Mouse (Mus musculus): ENCODE results near the gene Pla2g6. TPM values are rescaled to one million over a fixed set of nuclear protein-coding genes. Genes with fewer than 3 reads are reported as not detected.
A peak's percentile ranks its signal among the peaks of the same experiment; 100 is the strongest.

Pla2g6 gene
- total RNA-seq, 4 experiments from 2014 or later: 21.4 to 24.1 (median 22.8) TPM

DNA sequence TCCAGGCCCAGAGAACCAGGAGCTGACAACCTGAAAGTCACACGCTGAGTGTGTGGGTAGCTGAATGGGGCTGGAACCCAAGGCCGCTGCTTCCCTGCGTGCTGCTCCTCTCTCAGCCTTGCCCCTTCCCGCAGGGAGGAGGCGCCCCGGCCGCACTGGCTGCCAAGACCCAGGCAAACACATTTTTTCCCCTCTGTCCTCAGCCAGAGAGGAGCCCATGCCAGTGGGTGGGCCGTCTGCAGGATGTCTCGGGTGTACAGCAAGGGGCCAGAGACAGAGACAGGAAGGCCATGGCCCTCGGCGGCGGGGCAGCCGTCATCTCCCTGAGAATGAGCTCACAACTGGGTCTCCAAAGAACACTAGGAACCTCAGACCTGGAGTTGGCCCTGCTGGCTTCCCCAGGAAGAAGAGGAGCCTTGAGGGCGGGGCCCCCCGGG lies 23.2 kb upstream of the Pla2g6 start:
- DNase-seq (ENCODE audit: low spot score in 2 of 2): no peak

DNA sequence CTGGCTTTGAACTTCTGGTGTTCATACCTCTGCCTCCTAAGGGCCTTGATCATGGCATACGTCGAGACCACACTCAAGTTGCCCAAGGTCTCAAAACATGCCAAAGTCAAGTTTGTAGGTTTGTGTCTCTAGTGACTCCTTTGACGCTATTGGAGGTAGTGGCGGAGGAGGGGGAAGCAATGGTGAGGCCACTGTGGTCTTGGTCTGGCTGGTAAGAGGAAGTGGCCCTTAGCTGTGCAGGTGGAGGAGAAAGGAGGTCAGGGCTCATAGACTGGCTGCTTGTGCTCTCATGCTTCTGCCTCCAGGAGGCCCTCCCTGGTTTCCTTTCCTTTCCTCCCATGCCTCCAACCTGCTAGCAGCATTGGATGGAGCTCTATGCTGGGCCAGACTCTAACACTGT lies 22.7 kb upstream of the Pla2g6 start:
- DNase-seq (ENCODE audit: low spot score in 2 of 2): no peak

- no peak for DNase-seq (ENCODE audit: low spot score in 2 of 2)
Observed at GRCm38 (mm10) chr15:79348651-79349050, 20.5 kb upstream of the Pla2g6 start.

GRCm38 (mm10) chr15:79347845-79348506 lies 19.8 kb upstream of the Pla2g6 start:
- no peak for DNase-seq (ENCODE audit: low spot score in 2 of 2)

- DNase-seq (ENCODE audit: low spot score in 2 of 2): peak; percentile 58 to 75
Observed at GRCm38 (mm10) chr15:79347165-79347844, 19.1 kb upstream of the Pla2g6 start.

- DNase-seq (ENCODE audit: low spot score in 2 of 2): no peak
Observed at GRCm38 (mm10) chr15:79346051-79346793, 18.0 kb upstream of the Pla2g6 start, which contains the start of gene Maff. Gene Maff, plus strand, starts transcription at chr15:79346621.

- DNase-seq (ENCODE audit: low spot score in 2 of 2): no peak
Observed at GRCm38 (mm10) chr15:79344627-79345026, 16.4 kb upstream of the Pla2g6 start.

- DNase-seq (ENCODE audit: low spot score in 2 of 2): no peak
Observed at GRCm38 (mm10) chr15:79342641-79343337, 14.6 kb upstream of the Pla2g6 start.

DNA sequence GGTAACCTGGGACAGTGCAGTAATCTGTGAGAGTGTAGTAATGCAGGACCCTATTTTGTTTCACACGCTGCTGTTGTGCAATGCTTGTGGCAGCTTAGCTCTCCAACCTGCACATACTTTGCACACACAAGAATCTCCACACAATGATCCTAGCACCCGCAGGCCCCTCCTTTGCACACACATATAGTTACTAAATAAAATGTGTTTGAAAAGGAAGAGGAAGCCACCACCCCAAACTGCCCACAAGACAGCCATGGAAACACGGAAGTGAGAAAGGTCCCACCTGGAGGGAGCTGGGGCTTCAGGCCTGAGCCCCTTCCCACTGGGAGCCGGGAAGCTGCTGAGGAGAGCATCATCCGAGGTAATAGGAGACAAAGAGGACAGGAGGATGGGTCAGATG lies 10.8 kb upstream of the Pla2g6 start:
- DNase-seq (ENCODE audit: low spot score in 2 of 2): no peak

DNA sequence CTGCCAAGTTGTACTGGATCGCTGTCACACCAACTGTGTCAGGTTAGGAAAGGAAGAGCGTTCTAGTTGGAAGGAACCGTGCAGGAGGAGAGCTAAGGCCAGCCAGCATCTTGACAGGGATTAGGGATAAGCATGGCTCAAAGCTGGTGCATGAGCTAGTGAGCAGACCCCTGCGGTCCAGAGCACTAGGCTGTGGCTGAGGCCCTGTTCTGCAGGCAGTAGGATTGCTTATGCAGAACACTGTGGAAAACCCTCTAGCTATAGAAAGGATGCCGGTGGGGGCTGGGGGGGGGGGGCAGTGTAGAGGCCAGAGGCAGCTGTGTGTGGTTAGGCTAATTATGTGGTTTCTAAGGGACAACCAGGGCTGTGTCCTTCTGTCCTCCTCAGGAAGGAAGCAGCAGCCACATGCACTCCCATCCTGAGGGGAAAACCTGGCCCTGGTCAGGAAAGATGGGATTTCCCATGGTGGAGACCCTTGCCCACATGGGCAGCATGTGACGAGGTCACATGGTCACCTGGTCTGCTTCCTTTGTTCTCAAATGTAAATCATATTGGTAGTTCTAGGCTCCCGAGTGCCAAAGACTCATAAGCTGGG lies 7.0 kb upstream of the Pla2g6 start:
- no peak for DNase-seq (ENCODE audit: low spot score in 2 of 2)

DNA sequence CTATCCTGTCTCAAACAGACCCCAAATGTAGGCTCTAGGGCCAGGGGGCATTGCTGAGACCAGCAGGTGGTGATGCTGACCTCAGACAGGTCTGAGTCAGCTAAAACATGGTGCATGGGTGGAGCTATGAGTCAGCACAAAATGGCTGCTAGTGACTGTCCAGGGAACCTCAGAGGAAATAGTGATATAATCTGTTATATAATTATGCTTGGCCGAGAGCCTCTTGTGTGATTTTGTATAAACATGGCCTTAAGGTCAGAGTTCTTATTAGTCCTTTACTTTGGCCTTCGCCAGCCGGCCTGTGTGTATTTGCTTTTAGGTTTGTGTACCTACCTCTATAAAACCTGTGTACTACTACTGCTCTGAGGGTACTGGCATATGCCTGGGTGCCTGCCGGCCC lies 5.2 kb upstream of the Pla2g6 start:
- DNase-seq (ENCODE audit: low spot score in 2 of 2): no peak

DNA sequence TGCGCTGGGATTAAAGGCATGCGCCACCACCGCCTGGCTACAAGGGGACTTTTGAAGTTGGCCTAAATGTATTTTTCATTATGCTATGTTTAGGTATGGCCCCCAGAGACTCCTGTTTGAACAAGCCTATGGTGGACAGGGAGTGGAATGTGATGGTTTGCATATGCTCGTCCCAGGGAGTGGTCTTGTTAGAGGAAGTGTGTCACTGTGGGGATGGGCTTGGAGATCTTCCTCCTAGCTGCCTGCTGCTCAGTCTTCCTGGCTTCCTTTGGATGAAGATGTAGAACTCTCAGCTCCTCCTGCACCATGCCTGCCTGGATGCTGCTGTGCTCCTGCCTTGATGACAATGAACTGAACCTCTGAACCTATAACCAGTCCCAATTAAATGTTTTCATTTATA lies 2.3 kb upstream of the Pla2g6 start:
- no peak for DNase-seq (ENCODE audit: low spot score in 2 of 2)

DNA sequence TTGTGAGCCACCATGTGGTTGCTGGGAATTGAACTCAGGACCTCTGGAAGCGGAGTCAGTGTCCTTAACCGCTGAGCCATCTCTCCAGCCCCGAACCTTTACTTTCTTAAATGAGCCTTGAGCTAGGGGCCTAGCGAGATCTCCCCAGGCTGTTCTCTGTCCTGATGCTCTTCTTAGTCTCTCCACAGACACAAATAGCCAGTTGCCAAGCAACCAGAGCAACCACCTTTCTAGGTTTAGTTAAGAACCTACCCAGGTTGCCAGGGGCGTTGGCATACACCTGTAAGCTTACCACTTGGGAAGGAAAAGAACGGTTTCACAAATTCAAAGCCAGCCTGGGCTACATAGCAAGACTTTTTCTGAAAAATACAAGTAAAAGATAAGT lies 1.8 kb upstream of the Pla2g6 start:
- no peak for DNase-seq (ENCODE audit: low spot score in 2 of 2)

DNA sequence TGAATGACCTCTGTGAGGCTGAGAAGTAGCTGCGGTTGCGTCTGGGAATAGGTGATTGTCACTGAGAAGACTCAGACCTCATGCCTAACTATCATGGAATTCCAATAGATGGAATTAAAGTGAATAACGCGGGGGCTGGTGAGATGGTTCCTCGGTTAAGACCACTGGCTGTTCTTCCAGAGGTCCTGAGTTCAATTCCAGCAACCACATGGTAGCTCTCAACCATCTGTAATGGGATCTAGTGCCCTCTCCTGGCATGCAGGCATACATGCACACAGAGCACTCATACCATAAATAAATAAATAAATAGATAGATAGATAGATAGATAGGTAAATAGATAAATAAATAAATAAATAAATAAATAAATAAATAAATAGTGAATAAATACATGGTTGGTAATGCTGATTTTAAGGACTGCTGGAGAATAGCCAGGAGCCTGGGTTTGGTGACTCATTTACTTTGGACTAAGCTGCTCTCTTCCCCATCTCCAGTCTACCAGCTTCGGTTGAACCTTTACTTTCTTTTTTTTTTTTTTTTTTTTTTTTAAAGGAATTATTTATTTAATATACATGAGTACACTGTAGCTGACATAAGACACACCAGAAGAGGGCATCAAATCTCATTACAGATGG lies 1.3 kb upstream of the Pla2g6 start:
- no peak for DNase-seq (ENCODE audit: low spot score in 2 of 2)

DNA sequence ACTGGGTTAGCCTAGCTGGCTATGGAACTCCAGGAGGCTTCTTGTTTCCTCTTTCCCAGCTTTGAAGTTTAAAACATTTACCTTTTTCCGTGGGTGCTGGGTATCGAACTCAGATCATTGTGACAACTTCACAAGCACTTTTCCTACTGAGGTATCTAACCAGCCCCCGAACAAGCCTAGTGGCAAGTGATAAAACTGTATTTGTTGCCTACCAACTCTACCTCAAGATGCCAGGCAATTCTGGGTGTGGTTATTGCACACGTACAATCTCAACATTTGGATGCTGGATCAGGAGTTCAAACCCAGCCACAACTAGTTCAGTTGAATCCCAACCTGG lies 717 bp upstream of the Pla2g6 start:
- no peak for DNase-seq (ENCODE audit: low spot score in 2 of 2)

DNA sequence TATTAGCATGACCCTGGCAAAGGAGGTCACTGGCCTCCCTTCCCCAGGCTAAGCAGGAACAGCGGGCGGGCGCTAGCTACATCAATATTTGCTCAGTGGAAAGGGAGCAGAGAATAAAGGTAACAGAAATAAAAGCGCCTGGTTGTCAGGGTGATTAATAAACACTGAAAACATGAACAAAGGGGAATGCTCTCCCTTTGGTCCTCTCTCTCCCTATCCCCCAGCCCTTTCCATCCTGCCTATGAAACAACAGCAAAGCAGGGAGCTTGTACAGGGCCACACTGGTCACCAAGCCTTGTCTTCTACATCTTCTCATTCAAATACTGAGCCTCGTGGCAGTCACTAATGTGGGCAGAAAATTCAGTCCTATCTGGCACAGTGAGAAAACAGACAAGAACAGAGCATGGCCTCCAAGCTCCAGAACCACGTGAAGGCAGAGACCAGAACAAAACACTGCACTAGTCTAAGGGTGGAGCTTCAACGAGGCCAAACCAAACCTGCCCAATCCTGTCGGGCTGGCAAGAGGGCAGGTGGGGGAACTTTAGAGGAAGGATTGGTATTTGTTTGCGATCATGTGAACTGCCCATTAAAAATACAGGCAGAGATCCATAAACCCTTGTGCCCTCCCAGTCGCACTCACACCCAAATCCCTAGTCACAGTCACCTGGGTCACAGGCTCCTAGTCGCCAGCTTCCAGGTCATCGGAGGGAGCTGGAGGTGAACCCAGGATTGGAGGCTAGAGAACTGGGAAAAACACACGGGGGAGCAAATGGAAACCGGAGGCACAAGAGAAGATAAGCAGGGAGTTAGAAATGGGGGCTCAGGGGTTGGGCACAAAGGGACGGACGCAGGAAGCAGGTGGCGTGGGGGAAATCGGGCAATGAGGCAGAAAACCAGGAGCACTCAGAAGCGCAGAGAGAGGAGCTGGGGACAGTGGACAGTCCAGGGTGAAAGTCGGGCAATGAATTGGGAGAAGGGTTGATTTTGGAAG lies 924 bp downstream of the Pla2g6 start:
- peak in 1 of 2 experiments; percentile 20 for DNase-seq (ENCODE audit: low spot score in 2 of 2)

DNA sequence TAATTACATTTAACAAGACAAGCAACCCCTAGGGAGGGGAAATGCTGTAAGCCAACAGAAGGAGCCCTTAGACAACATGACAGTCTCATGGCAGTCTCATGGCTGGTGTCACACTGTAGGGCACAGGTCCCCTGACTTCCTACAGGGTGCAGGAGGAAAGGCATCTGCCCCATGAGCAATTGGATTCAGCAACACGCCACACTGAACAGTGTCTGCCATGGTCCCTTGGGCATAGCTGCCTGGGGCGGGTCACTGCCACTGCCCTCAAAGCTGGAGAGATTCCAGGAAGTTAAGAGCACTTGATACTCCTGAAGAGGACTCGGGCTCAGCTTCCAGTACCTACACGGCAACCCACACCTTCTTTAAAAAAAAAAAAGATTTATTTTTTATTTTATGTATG lies 1.9 kb downstream of the Pla2g6 start:
- no peak for DNase-seq (ENCODE audit: low spot score in 2 of 2)

- DNase-seq (ENCODE audit: low spot score in 2 of 2): no peak
Observed at GRCm38 (mm10) chr15:79325742-79326141, 2.4 kb downstream of the Pla2g6 start.

GRCm38 (mm10) chr15:79324373-79324772 lies 3.8 kb downstream of the Pla2g6 start:
- DNase-seq (ENCODE audit: low spot score in 2 of 2): no peak

DNA sequence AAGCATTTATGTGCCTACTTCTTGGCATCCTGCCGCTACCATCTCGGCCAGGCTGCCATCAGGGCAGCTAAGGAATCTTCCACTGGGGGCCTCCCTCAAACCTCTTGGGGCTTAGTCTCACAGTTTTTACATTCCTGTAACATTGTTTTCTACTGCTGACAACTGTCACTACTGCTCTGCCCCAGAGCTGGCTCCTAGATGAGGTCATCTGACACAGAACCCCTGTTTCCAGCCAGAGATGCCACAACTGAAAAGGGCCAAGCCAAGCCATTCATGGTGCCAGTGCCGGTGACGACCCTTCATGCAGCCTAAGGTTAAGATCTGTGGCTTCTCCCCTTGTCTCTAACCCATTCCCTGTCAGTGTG lies 4.4 kb downstream of the Pla2g6 start:
- DNase-seq (ENCODE audit: low spot score in 2 of 2): no peak
